Mouse (Mus musculus) MEL (cell line): Measurements from ENCODE around the gene Pigb.

Experiments
- CTCF ChIP-seq, 3 experiments: IDR thresholded peaks in 2 of 3; conservative IDR thresholded peaks in 1 of 3; 2 replicates each; pipeline ENCODE4 v1.5.1; 2011 to 2012; ENCODE audit warnings: low read length in 3 of 3, low read depth in 2 of 3, mild to moderate bottlenecking in 2 of 3, improper control_type of control experiment in 1 of 3, inconsistent platforms in 1 of 3, mixed read lengths in 1 of 3, moderate library complexity in 1 of 3; ENCODE audit not compliant: control insufficient read depth in 1 of 3, insufficient read depth in 1 of 3, poor library complexity in 1 of 3, severe bottlenecking in 1 of 3
- EP300 ChIP-seq, 2 experiments: IDR thresholded peaks; 2 replicates each; pipeline ENCODE4 v1.6.1; 2011; ENCODE audit warnings: improper control_type of control experiment in 2 of 2, low read length in 2 of 2, low read depth in 1 of 2, mild to moderate bottlenecking in 1 of 2
- GATA1 ChIP-seq: IDR thresholded peaks from 2 replicates; pipeline ENCODE4 v1.6.1; 2011; ENCODE audit warnings: low read depth, low read length, improper control_type of control experiment
- HCFC1 ChIP-seq: IDR thresholded peaks from 2 replicates; pipeline ENCODE4 v1.6.1; 2012; ENCODE audit warnings: low read depth, mild to moderate bottlenecking, inconsistent platforms, low read length, improper control_type of control experiment, moderate library complexity
- POLR2A ChIP-seq, 2 experiments: IDR thresholded peaks; 2 replicates each; pipeline ENCODE4 v1.6.1; 2011 to 2012; ENCODE audit warnings: low read length in 2 of 2, mild to moderate bottlenecking in 2 of 2, control low read depth in 1 of 2, improper control_type of control experiment in 1 of 2, low read depth in 1 of 2, moderate library complexity in 1 of 2; ENCODE audit not compliant: control insufficient read depth in 1 of 2, insufficient read depth in 1 of 2, poor library complexity in 1 of 2
- POLR2AphosphoS2 ChIP-seq: IDR thresholded peaks from 2 replicates; pipeline ENCODE4 v1.6.1; 2011; ENCODE audit warnings: low read length, improper control_type of control experiment
- TAL1 ChIP-seq: IDR thresholded peaks from 2 replicates; pipeline ENCODE4 v1.6.1; 2012; ENCODE audit warnings: mild to moderate bottlenecking, inconsistent platforms, low read length, moderate library complexity, mixed read lengths

GRCm38 (mm10) chr9:73089222-73089920 lies 49.2 kb upstream of the Pigb start:
- TF ChIP-seq CTCF (IDR thresholded peaks at IDR 0.05 in 2 of 3, conservative IDR thresholded peaks at IDR 0.05 in 1 of 3; ENCODE audit: control insufficient read depth in 1 of 3, insufficient read depth in 1 of 3, low read depth in 2 of 3, low read length in 3 of 3, poor library complexity in 1 of 3, severe bottlenecking in 1 of 3) = no peak
- TF ChIP-seq POLR2A (IDR thresholded peaks at IDR 0.05; ENCODE audit: control insufficient read depth in 1 of 2, insufficient read depth in 1 of 2, low read depth in 1 of 2, low read length in 2 of 2, poor library complexity in 1 of 2) = no peak
- no peak for TF ChIP-seq EP300 (IDR thresholded peaks at IDR 0.05; ENCODE audit: low read depth in 1 of 2, low read length in 2 of 2)
- no peak for TF ChIP-seq TAL1
- no peak for TF ChIP-seq GATA1
- no peak for TF ChIP-seq POLR2AphosphoS2
- TF ChIP-seq HCFC1 = no peak
